In the genomic region with DNA sequence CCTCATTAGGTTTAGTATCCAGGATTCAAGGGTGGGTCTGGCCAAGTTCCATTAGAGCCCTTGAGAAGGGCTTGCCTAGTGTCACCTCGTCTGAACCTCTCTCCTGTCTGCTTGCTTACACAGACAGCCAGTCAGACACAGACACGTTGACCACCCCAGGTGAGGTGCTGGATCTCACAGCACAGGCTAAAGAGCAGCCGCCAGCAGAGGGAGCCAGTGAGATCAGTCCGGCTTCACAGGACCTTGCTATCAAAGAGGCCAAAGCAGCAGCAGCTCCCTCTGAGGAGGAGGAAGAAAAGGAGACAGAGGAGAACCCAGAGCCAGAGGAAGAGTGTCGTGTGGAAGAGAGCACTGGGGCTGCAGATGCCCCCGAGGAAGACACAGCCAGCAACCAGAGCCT, we compare ENCODE assay signal across 9 mouse cellular contexts. TPM values are rescaled to one million over a fixed set of nuclear protein-coding genes. Genes with fewer than 3 reads are reported as not detected.
DNase-seq lines count a peak whose midpoint lies in the region; ATAC-seq and TF ChIP-seq lines count a peak whose summit lies in the region.
"Had no signal": no experiment of that assay in that cellular context is flagged by ENCODE, and none has a peak within 500 bp of the region (broad histone marks: within the 10 kb centered on the region; RNA-seq: fewer than 3 reads in every experiment).

No protein-coding gene starts in this region.

- peaks cover 27% of the 10 kb centered on the region for H3K9me3 ChIP-seq in ES-Bruce4 (replicated peaks; ENCODE audit: control insufficient read depth, insufficient read depth, low read length, poor library complexity, severe bottlenecking)
- no peaks in the 10 kb centered on the region for H3K9me3 ChIP-seq in forebrain, postnatal 0 days (ENCODE audit: low read length)
- no peaks in the 10 kb centered on the region for H3K9me3 ChIP-seq in lung, postnatal 0 days (ENCODE audit: low read length)
- H3K9me3 ChIP-seq: embryonic facial prominence, embryonic 15.5 days had no signal

- DNase-seq in cerebellum, adult 11-12 months, result peak; percentile 51
- DNase-seq in forebrain, postnatal 0 days, result peak; percentile 57
- peak; percentile 69 for DNase-seq in layer of hippocampus, adult 9-10 months (ENCODE audit: low spot score)
- DNase-seq in lung, postnatal 0 days (ENCODE audit: low spot score), result peak; percentile 69
- peak; percentile 81 for DNase-seq in ovary, postnatal 14 days (ENCODE audit: low spot score)
- peak; percentile 84 for DNase-seq in thymus, postnatal 14 days

- H3K4me3 ChIP-seq in ES-Bruce4 (ENCODE audit: low read depth, low read length), result no peak overlapping the region
- H3K4me3 ChIP-seq in forebrain, postnatal 0 days (ENCODE audit: low read depth, low read length), result no peak overlapping the region
- no peak overlapping the region for H3K4me3 ChIP-seq in lung, postnatal 0 days (ENCODE audit: low read depth, low read length)
- H3K4me3 ChIP-seq: embryonic facial prominence, embryonic 15.5 days had no signal

- no peak overlapping the region for H3K4me2 ChIP-seq in forebrain, postnatal 0 days (ENCODE audit: low read depth)
- no peak overlapping the region for H3K4me2 ChIP-seq in lung, postnatal 0 days (replicated peaks; ENCODE audit: low read depth, low read length)
- H3K4me2 ChIP-seq: embryonic facial prominence, embryonic 15.5 days had no signal

- H3K36me3 ChIP-seq in ES-Bruce4 (ENCODE audit: control insufficient read depth, insufficient read depth, low read length, poor library complexity, severe bottlenecking), result 0 out of 2 replicates have a peak, but pooled peaks cover 12% of the 10 kb centered on the region
- no peaks in the 10 kb centered on the region for H3K36me3 ChIP-seq in forebrain, postnatal 0 days (ENCODE audit: insufficient read depth)
- H3K36me3 ChIP-seq in lung, postnatal 0 days (ENCODE audit: insufficient read depth, low read length), result peaks cover 34% of the 10 kb centered on the region

- peak; percentile 74 for TF ChIP-seq CTCF in ES-Bruce4 (IDR thresholded peaks at IDR 0.05; ENCODE audit: low read depth, low read length)
- peak; percentile 74 for TF ChIP-seq CTCF in forebrain, postnatal 0 days (IDR thresholded peaks at IDR 0.05; ENCODE audit: low read depth)
- peak; percentile 92 for TF ChIP-seq CTCF in lung, postnatal 0 days (IDR thresholded peaks at IDR 0.05)

- TF ChIP-seq EP300 in ES-Bruce4 (IDR thresholded peaks at IDR 0.05; ENCODE audit: insufficient read depth, low read depth, low read length), result no peak
- TF ChIP-seq EP300 in lung, postnatal 0 days (IDR thresholded peaks at IDR 0.05), result no peak

- no peak for TF ChIP-seq POLR2A in ES-Bruce4 (IDR thresholded peaks at IDR 0.05; ENCODE audit: insufficient read depth, low read length)

- no peaks in the 10 kb centered on the region for H3K27me3 ChIP-seq in ES-Bruce4 (ENCODE audit: control insufficient read depth, insufficient read depth, low read length, poor library complexity, severe bottlenecking)
- H3K27me3 ChIP-seq in forebrain, postnatal 0 days (ENCODE audit: insufficient read depth, low read length), result no peaks in the 10 kb centered on the region
- no peaks in the 10 kb centered on the region for H3K27me3 ChIP-seq in lung, postnatal 0 days (replicated peaks; ENCODE audit: insufficient read depth, low read length)
- H3K27me3 ChIP-seq: embryonic facial prominence, embryonic 15.5 days had no signal

- WGBS in forebrain, postnatal 0 days, result 17% methylated on average over 6 of the region's 6 CpGs
- WGBS in lung, postnatal 0 days, result 19% methylated on average over 6 of the region's 6 CpGs

- no peak for ATAC-seq in forebrain, postnatal 0 days
- ATAC-seq in hematopoietic stem cell, adult 5-6 weeks (replicated peaks in 1 of 2; ENCODE audit: insufficient read depth in 1 of 2, low FRiP score in 2 of 2, low TSS enrichment in 1 of 2, low read depth in 1 of 2, poor library complexity in 2 of 2, severe bottlenecking in 2 of 2), result peak; percentile 37 to 63; a peak in 2 of 4 replicates
- ATAC-seq in lung, postnatal 0 days, result peak; percentile 66

- no peak overlapping the region for H3K27ac ChIP-seq in ES-Bruce4 (ENCODE audit: insufficient read depth, low read length)
- H3K27ac ChIP-seq in forebrain, postnatal 0 days (ENCODE audit: low read depth, low read length), result no peak overlapping the region
- 0 out of 2 replicates have a peak overlapping the region, but pooled peaks have one; percentile 38 for H3K27ac ChIP-seq in lung, postnatal 0 days (ENCODE audit: low read length)
- H3K27ac ChIP-seq: embryonic facial prominence, embryonic 15.5 days had no signal

- no peaks in the 10 kb centered on the region for H3K4me1 ChIP-seq in ES-Bruce4 (ENCODE audit: control insufficient read depth, insufficient read depth, low read length)
- no peaks in the 10 kb centered on the region for H3K4me1 ChIP-seq in forebrain, postnatal 0 days (ENCODE audit: insufficient read depth)
- H3K4me1 ChIP-seq in lung, postnatal 0 days (ENCODE audit: insufficient read depth, low read depth, low read length), result no peaks in the 10 kb centered on the region

- H3K9ac ChIP-seq in ES-Bruce4 (ENCODE audit: low read depth, poor library complexity, severe bottlenecking), result no peak overlapping the region
- no peak overlapping the region for H3K9ac ChIP-seq in forebrain, postnatal 0 days
- no peak overlapping the region for H3K9ac ChIP-seq in lung, postnatal 0 days (replicated peaks; ENCODE audit: low read depth)
- H3K9ac ChIP-seq: embryonic facial prominence, embryonic 15.5 days had no signal

RNA-seq across cellular contexts. Expression of gene Ssr1, which starts 47.3 kb away (rescaled TPM):
- 137 and 150 TPM in 2 replicates for polyA plus RNA-seq in ES-Bruce4 (2011; ENCODE audit: insufficient read depth, insufficient read length, low read depth, missing spikeins)
- 36.4 and 48.8 TPM in 2 replicates for total RNA-seq in forebrain, postnatal 0 days (2014; rRNA removed)
- polyA plus RNA-seq in forebrain, postnatal 0 days (2015; fragmentation: Nextera tagmentation; extraction: Ambion mirVana), result 71.1 and 75.6 TPM in 2 replicates
- total RNA-seq in hematopoietic stem cell, adult 5-6 weeks (2017), result 101 and 117 TPM in 2 replicates
- polyA plus RNA-seq in lung, postnatal 0 days (2015; fragmentation: Nextera tagmentation; extraction: Ambion mirVana), result 95.5 and 96.2 TPM in 2 replicates
